Mouse (Mus musculus): ENCODE data around the gene Fut9. TPM values are rescaled to one million over a fixed set of nuclear protein-coding genes. Genes with fewer than 3 reads are reported as not detected.

The Fut9 gene
- polyA plus RNA-seq (2017; shearing (Covaris generic)), result not detected

GRCm38 (mm10) chr4:25799476-25800283 lies at the start of gene Fut9:
Gene Fut9 (minus strand): TSS chr4:25800244.
- ATAC-seq, result no peak

GRCm38 (mm10) chr4:25815783-25816182 lies 15.7 kb upstream of the Fut9 start:
- no peak for ATAC-seq

- ATAC-seq, result no peak
These were observed 13.3 kb upstream of the Fut9 start for GRCm38 (mm10) chr4:25813340-25813739.

GRCm38 (mm10) chr4:25810058-25810457 lies 10.0 kb upstream of the Fut9 start:
- ATAC-seq, result no peak

GRCm38 (mm10) chr4:25801751-25802150 lies 1.7 kb upstream of the Fut9 start:
- no peak for ATAC-seq

GRCm38 (mm10) chr4:25800284-25800616 lies 206 bp upstream of the Fut9 start:
- no peak for ATAC-seq

- ATAC-seq, result no peak
These were observed 981 bp downstream of the Fut9 start for GRCm38 (mm10) chr4:25799051-25799475.

- ATAC-seq, result no peak
These were observed 1.6 kb downstream of the Fut9 start for GRCm38 (mm10) chr4:25798412-25798811.

GRCm38 (mm10) chr4:25796149-25796548 lies 3.9 kb downstream of the Fut9 start:
- ATAC-seq, result no peak

GRCm38 (mm10) chr4:25785276-25785675 lies 14.8 kb downstream of the Fut9 start:
- no peak for ATAC-seq

- ATAC-seq, result no peak
These were observed 31.4 kb downstream of the Fut9 start for GRCm38 (mm10) chr4:25768657-25769056.

- ATAC-seq, result no peak
These were observed 37.0 kb downstream of the Fut9 start for GRCm38 (mm10) chr4:25763091-25763490.

GRCm38 (mm10) chr4:25757909-25758548 lies 42.0 kb downstream of the Fut9 start:
- no peak for ATAC-seq

- no peak for ATAC-seq
These were observed 58.5 kb downstream of the Fut9 start for GRCm38 (mm10) chr4:25741553-25741952.

GRCm38 (mm10) chr4:25738782-25739181 lies 61.3 kb downstream of the Fut9 start:
- no peak for ATAC-seq

GRCm38 (mm10) chr4:25721576-25721975 lies 78.5 kb downstream of the Fut9 start:
- no peak for ATAC-seq

- ATAC-seq, result no peak
These were observed 86.1 kb downstream of the Fut9 start for GRCm38 (mm10) chr4:25713907-25714306.

GRCm38 (mm10) chr4:25684976-25685375 lies 115.1 kb downstream of the Fut9 start:
- no peak for ATAC-seq

- no peak for ATAC-seq
These were observed 135.8 kb downstream of the Fut9 start for GRCm38 (mm10) chr4:25664196-25664595.

- ATAC-seq, result no peak
These were observed 138.8 kb downstream of the Fut9 start for GRCm38 (mm10) chr4:25661204-25661727.

GRCm38 (mm10) chr4:25658792-25659191 lies 141.3 kb downstream of the Fut9 start:
- ATAC-seq, result no peak

- no peak for ATAC-seq
These were observed 148.1 kb downstream of the Fut9 start for GRCm38 (mm10) chr4:25651902-25652301.

GRCm38 (mm10) chr4:25648107-25648506 lies 151.9 kb downstream of the Fut9 start:
- no peak for ATAC-seq

GRCm38 (mm10) chr4:25647593-25647992 lies 152.5 kb downstream of the Fut9 start:
- ATAC-seq, result no peak

All from CD4-positive, CD25-positive, alpha-beta regulatory T cell, adult 4 months (primary cell).